Comparison of ENCODE assay signal across 21 mouse cellular contexts in the genomic region with DNA sequence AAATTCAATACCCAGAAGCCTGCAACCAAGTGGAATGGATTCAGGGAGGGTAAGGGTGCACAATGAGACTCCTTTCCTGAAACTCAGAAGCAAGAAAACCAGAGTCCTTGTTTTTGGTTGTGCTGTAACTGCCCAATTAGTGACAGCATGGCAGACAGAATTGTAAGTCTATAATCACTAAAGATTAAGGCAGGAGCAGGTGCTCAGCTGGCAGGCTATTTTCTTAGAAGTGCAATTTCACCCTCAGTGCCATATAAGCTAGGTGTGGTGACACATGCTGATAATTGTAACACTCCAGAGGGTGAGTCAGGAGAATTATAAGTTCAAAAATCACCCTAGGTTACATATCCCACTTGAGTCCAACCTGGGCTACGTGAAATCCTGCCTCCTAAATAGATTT.
DNase-seq lines count a peak whose midpoint lies in the region; ATAC-seq and TF ChIP-seq lines count a peak whose summit lies in the region.
"Had no signal": no experiment of that assay in that cellular context is flagged by ENCODE, and none has a peak within 500 bp of the region (broad histone marks: within the 10 kb centered on the region; RNA-seq: fewer than 3 reads in every experiment).

No protein-coding gene starts in this region.

- 80% methylated on average over 1 of the region's 1 CpGs for WGBS in forebrain, embryonic 11.5 days
- WGBS in forebrain, postnatal 0 days: 63% methylated on average over 1 of the region's 1 CpGs
- WGBS in forebrain, embryonic 13.5 days: 48% methylated on average over 1 of the region's 1 CpGs
- 56% methylated on average over 1 of the region's 1 CpGs for WGBS in forebrain, embryonic 15.5 days

- no peak overlapping the region for H3K4me2 ChIP-seq in forebrain, embryonic 11.5 days (ENCODE audit: low read depth, low read length, severe bottlenecking)
- H3K4me2 ChIP-seq in forebrain, postnatal 0 days (ENCODE audit: low read depth): no peak overlapping the region
- no peak overlapping the region for H3K4me2 ChIP-seq in forebrain, embryonic 13.5 days
- no peak overlapping the region for H3K4me2 ChIP-seq in forebrain, embryonic 15.5 days (replicated peaks)
- H3K4me2 ChIP-seq: embryonic facial prominence, embryonic 13.5 days had no signal

- no peak overlapping the region for H3K4me3 ChIP-seq in forebrain, embryonic 11.5 days (ENCODE audit: low read depth, low read length)
- H3K4me3 ChIP-seq in forebrain, postnatal 0 days (ENCODE audit: low read depth, low read length): no peak overlapping the region
- H3K4me3 ChIP-seq in forebrain, embryonic 13.5 days: no peak overlapping the region
- no peak overlapping the region for H3K4me3 ChIP-seq in forebrain, embryonic 15.5 days
- H3K4me3 ChIP-seq in left cerebral cortex, adult 2 months: no peak overlapping the region
- H3K4me3 ChIP-seq: embryonic facial prominence, embryonic 13.5 days had no signal

- H3K27ac ChIP-seq in forebrain, embryonic 11.5 days (ENCODE audit: low read depth, low read length): no peak overlapping the region
- no peak overlapping the region for H3K27ac ChIP-seq in forebrain, postnatal 0 days (ENCODE audit: low read depth, low read length)
- H3K27ac ChIP-seq in forebrain, embryonic 13.5 days: no peak overlapping the region
- H3K27ac ChIP-seq in forebrain, embryonic 15.5 days (replicated peaks): peak overlapping the region; percentile 27; the same call in 1 of the 2 replicates
- H3K27ac ChIP-seq in left cerebral cortex, adult 2 months: no peak overlapping the region
- H3K27ac ChIP-seq: embryonic facial prominence, embryonic 13.5 days had no signal

- no peak for DNase-seq in forebrain, embryonic 11.5 days (ENCODE audit: low spot score)
- no peak for DNase-seq in forebrain, postnatal 0 days
- DNase-seq in brain, embryonic 14.5 days (ENCODE audit: low read depth): peak; percentile 79
- DNase-seq in left cerebral cortex, adult 2 months (ENCODE audit: extremely low spot score in 1 of 2, low spot score in 2 of 2): no peak
- DNase-seq in testis, postnatal 10 days (ENCODE audit: low spot score): no peak
- DNase-seq: adrenal gland, adult 8-10 months; adrenal gland, postnatal 14 days; adrenal gland, postnatal 36 days; cerebellum, adult 11-12 months; cerebellum, adult 2 months; cerebellum, adult 9-10 months; cerebellum, postnatal 10 days; cerebellum, postnatal 25 days had no signal

- no peak overlapping the region for H3K9ac ChIP-seq in forebrain, embryonic 11.5 days (ENCODE audit: low read length)
- no peak overlapping the region for H3K9ac ChIP-seq in forebrain, postnatal 0 days
- no peak overlapping the region for H3K9ac ChIP-seq in forebrain, embryonic 13.5 days
- H3K9ac ChIP-seq in forebrain, embryonic 15.5 days (replicated peaks): no peak overlapping the region
- H3K9ac ChIP-seq: embryonic facial prominence, embryonic 13.5 days had no signal

- no peaks in the 10 kb centered on the region for H3K36me3 ChIP-seq in forebrain, embryonic 11.5 days (ENCODE audit: control insufficient read depth, insufficient read depth, low read length)
- H3K36me3 ChIP-seq in forebrain, postnatal 0 days (ENCODE audit: insufficient read depth): no peaks in the 10 kb centered on the region
- no peaks in the 10 kb centered on the region for H3K36me3 ChIP-seq in forebrain, embryonic 13.5 days (ENCODE audit: poor library complexity, severe bottlenecking)
- H3K36me3 ChIP-seq in forebrain, embryonic 15.5 days: no peaks in the 10 kb centered on the region
- H3K36me3 ChIP-seq: embryonic facial prominence, embryonic 13.5 days; G1E had no signal

- no peak for TF ChIP-seq POLR2A in brain, embryonic 14.5 days (IDR thresholded peaks at IDR 0.05; ENCODE audit: borderline replicate concordance, extremely low read depth, insufficient read depth, insufficient read length, poor library complexity, severe bottlenecking)

- no peaks in the 10 kb centered on the region for H3K27me3 ChIP-seq in forebrain, embryonic 11.5 days (ENCODE audit: control insufficient read depth, insufficient read depth, low read length)
- H3K27me3 ChIP-seq in forebrain, postnatal 0 days (ENCODE audit: insufficient read depth, low read length): no peaks in the 10 kb centered on the region
- H3K27me3 ChIP-seq in forebrain, embryonic 13.5 days: no peaks in the 10 kb centered on the region
- no peaks in the 10 kb centered on the region for H3K27me3 ChIP-seq in forebrain, embryonic 15.5 days
- H3K27me3 ChIP-seq: CH12.LX; embryonic facial prominence, embryonic 13.5 days; Patski had no signal

- H3K9me3 ChIP-seq in forebrain, embryonic 11.5 days (ENCODE audit: control insufficient read depth, low read length): no peaks in the 10 kb centered on the region
- H3K9me3 ChIP-seq in forebrain, postnatal 0 days (ENCODE audit: low read length): no peaks in the 10 kb centered on the region
- no peaks in the 10 kb centered on the region for H3K9me3 ChIP-seq in forebrain, embryonic 13.5 days (replicated peaks)
- H3K9me3 ChIP-seq in forebrain, embryonic 15.5 days: no peaks in the 10 kb centered on the region
- H3K9me3 ChIP-seq: embryonic facial prominence, embryonic 13.5 days; G1E had no signal

- H3K4me1 ChIP-seq in forebrain, embryonic 11.5 days (replicated peaks; ENCODE audit: control insufficient read depth, insufficient read depth, low read length): no peaks in the 10 kb centered on the region
- no peaks in the 10 kb centered on the region for H3K4me1 ChIP-seq in forebrain, postnatal 0 days (ENCODE audit: insufficient read depth)
- H3K4me1 ChIP-seq in forebrain, embryonic 13.5 days: peaks cover 19% of the 10 kb centered on the region
- H3K4me1 ChIP-seq in forebrain, embryonic 15.5 days: 0 out of 2 replicates have a peak, but pooled peaks cover 7% of the 10 kb centered on the region
- H3K4me1 ChIP-seq: embryonic facial prominence, embryonic 13.5 days had no signal

- intact Hi-C loops in left cerebral cortex, adult 2 months (cut with DNase I): no loop called here

- TF ChIP-seq CTCF in forebrain, postnatal 0 days (IDR thresholded peaks at IDR 0.05; ENCODE audit: low read depth): no peak
- TF ChIP-seq CTCF in brain, embryonic 14.5 days (IDR thresholded peaks at IDR 0.05; ENCODE audit: borderline replicate concordance, extremely low read depth, insufficient read depth, insufficient read length): no peak
- no peak for TF ChIP-seq CTCF in left cerebral cortex, adult 2 months (IDR thresholded peaks at IDR 0.05)

- 0 out of 2 replicates have a peak, but pooled peaks have one; percentile 15 for ATAC-seq in forebrain, embryonic 11.5 days (replicated peaks; ENCODE audit: low FRiP score)
- ATAC-seq in forebrain, postnatal 0 days: no peak
- ATAC-seq in forebrain, embryonic 13.5 days: peak; percentile 54; the same call in 1 of the 2 replicates
- ATAC-seq in forebrain, embryonic 15.5 days (replicated peaks): 0 out of 2 replicates have a peak, but pooled peaks have one; percentile 48
- no peak for ATAC-seq in CD4-positive, CD25-positive, alpha-beta regulatory T cell, adult 4 months
- ATAC-seq: activated CD4-positive, CD25-positive, alpha-beta regulatory T cell, adult 4 months; Patski had no signal

Comparison
In these comparisons a context has a peak if more than half of its experiments do, and no peak if none do; other contexts are left out.
1. ATAC-seq: peak in forebrain, embryonic 11.5 days (single experiment), forebrain, embryonic 13.5 days (single experiment) and forebrain, embryonic 15.5 days (single experiment); none in forebrain, postnatal 0 days (single experiment) and CD4-positive, CD25-positive, alpha-beta regulatory T cell, adult 4 months (single experiment).